Mouse (Mus musculus) lung, postnatal 0 days (tissue): ENCODE measurements around the gene Scgb1c1.

ENCODE experiments used
- CTCF ChIP-seq: IDR thresholded peaks from 2 replicates; pipeline ENCODE4 v1.5.1; 2016; ENCODE audit warnings: antibody characterized with exemption, mild to moderate bottlenecking
- EP300 ChIP-seq: IDR thresholded peaks from 2 replicates; pipeline ENCODE4 v1.6.1; 2016; ENCODE audit warnings: antibody characterized with exemption, mild to moderate bottlenecking, control low read depth

DNA sequence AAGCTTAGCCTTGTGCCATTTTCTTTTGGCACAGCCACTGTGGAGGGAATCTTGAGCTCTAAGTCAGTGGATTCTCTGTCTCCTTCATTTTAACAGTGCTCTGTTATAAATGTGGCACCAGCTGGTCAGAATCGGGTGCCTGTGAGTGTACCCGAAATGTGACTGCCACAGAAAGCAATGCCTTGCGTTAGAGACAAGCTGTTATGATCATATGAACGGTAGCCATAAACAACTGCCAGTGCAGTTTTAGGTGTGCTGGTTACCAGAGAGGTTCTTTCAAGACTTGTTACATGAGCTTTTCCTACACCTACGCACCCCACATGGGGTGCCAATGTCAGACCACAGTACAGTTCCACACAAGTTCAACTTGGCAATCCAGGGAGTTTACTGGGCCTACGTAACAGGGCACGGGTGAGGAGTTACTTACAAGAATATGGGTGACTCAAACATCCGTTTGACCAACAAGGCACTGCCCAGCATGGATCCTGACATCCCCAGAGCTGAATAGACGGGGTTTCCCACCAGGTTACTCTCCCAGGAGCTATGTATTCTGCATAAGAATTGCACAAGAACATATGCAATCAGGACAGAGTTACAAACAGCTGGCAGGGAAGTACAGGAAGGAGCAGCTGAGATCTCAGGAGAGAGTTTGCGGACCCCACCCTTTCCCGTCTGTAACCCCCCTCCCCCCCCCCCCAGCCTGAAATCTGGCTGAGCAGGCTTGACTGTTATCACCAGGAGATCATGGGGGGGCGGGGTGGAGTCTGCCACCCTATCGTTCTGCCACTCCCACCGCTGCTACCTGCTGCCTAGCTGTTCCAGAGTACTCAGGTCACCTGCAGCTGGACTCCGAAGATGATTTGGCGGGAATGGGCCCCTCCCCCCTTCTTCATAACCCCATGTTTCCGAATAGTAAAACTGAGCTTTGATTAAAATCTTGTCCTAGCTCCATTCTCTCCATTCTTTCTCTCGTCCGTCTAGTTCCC lies 4.3 kb upstream of the Scgb1c1 start:
- TF ChIP-seq CTCF: no peak
- no peak for TF ChIP-seq EP300
